Mouse (Mus musculus): ENCODE results near the gene Myo10. TPM values are rescaled to one million over a fixed set of nuclear protein-coding genes. Genes with fewer than 3 reads are reported as not detected.

Myo10 gene
- polyA plus RNA-seq, 1 experiment = 26.1 TPM

DNA sequence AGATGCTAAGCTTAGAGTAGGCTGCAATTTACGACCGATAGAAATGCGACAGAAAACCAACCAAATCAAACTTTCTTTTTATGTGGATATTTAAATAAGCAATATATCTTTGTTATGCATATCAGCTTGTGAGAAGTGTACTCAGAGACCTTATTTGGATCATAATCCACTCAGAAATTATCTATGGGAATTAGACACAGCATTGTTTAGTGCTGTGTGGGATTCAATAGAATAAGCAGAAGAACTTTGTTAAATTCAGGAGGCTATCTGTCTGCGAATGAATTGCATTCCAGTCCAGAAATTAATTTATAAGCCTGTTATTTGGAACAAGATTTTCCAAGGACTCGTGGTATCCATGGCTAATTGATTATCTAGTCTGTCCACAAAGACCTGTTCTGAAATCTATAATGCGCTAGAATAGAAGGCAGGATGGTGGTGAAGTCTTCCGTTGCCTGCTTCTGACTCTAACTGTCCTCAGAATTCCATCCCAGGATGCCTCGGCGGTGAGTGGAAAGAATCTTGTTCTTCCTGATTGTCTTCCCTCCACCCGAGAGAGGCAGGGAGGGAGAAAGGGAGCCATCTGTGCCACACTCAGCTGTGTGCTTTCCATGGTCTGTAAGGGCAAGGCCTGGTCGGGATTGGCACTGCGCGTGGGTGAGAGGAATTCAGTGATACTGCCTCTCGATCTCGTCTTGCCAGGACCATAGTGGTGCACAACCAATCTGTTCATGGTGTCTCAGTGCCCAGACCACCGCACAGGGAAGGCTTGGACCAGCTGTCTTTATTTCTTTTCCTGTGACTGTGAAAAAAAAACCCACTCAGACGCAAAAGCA is 52.0 kb downstream of the Myo10 start:
- H3K4me1 ChIP-seq (replicated peaks; ENCODE audit: control insufficient read depth, insufficient read depth, low read length) = peaks cover 11% of the 10 kb centered on the region
- H3K27ac ChIP-seq (ENCODE audit: control insufficient read depth, insufficient read depth, low read length) = no peak overlapping the region
- no peak overlapping the region for H3K4me3 ChIP-seq (ENCODE audit: control insufficient read depth, insufficient read depth, low read length)
- no peaks in the 10 kb centered on the region for H3K36me3 ChIP-seq (ENCODE audit: control insufficient read depth, insufficient read depth, low read length)
- 96% methylated on average over 17 of the region's 17 CpGs for WGBS
- no peaks in the 10 kb centered on the region for H3K27me3 ChIP-seq (ENCODE audit: control insufficient read depth, insufficient read depth, low read length)
- no peak for TF ChIP-seq CTCF (IDR thresholded peaks at IDR 0.05; ENCODE audit: borderline replicate concordance, control insufficient read depth, extremely low read depth, insufficient read depth, low read length, poor library complexity)
- no peak for TF ChIP-seq POLR2A (IDR thresholded peaks at IDR 0.05; ENCODE audit: control insufficient read depth, extremely low read depth, insufficient read depth, low read length, poor library complexity)
- DNase-seq = no peak

DNA sequence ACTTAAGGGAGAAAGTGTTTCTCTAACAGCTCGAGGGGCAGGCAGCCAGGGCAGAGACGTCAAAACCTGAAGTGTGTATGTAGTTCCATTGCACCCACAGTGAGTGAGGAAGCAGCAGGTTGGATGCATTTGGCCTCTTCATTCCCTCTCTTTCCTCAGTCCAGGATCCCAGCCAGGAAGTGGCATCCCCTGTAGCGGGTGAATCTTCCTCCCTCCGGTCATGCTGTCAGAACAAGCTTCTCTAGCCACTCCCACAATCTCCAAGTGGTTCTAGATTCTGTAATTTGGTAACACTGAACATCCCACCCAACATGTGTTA is 52.6 kb downstream of the Myo10 start:
- H3K27me3 ChIP-seq (ENCODE audit: control insufficient read depth, insufficient read depth, low read length) = no peaks in the 10 kb centered on the region
- DNase-seq = no peak
- no peak overlapping the region for H3K27ac ChIP-seq (ENCODE audit: control insufficient read depth, insufficient read depth, low read length)
- H3K4me3 ChIP-seq (ENCODE audit: control insufficient read depth, insufficient read depth, low read length) = no peak overlapping the region
- H3K4me1 ChIP-seq (replicated peaks; ENCODE audit: control insufficient read depth, insufficient read depth, low read length) = peaks cover 8% of the 10 kb centered on the region
- no peaks in the 10 kb centered on the region for H3K36me3 ChIP-seq (ENCODE audit: control insufficient read depth, insufficient read depth, low read length)
- WGBS = 92% methylated on average over 4 of the region's 4 CpGs
- no peak for TF ChIP-seq POLR2A (IDR thresholded peaks at IDR 0.05; ENCODE audit: control insufficient read depth, extremely low read depth, insufficient read depth, low read length, poor library complexity)
- TF ChIP-seq CTCF (IDR thresholded peaks at IDR 0.05; ENCODE audit: borderline replicate concordance, control insufficient read depth, extremely low read depth, insufficient read depth, low read length, poor library complexity) = no peak

DNA sequence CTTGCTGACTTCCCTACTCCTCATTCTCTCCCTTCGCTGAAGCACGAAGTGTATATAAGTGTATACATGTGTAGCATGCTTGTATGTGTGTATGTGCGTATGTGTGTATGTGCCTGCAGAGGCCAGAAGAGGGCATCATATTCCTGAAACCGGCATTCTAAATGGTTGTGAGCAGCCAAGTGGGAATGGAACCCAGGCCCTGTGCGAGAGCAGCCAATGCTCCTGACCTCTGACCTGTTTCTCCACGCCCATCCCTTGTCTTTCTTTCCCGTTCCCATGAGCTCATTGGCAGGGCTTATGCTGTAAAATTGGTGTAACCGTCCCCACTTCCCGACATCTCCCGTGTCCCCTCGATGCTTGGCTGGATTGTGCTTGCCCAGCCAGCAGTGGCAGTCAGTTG is 53.0 kb downstream of the Myo10 start:
- Histone ChIP-seq H3K27me3 (ENCODE audit: control insufficient read depth, insufficient read depth, low read length) (no peaks in the 10 kb centered on the region), H3K4me1 (replicated peaks; ENCODE audit: control insufficient read depth, insufficient read depth, low read length) (peaks cover 10% of the 10 kb centered on the region), H3K36me3 (ENCODE audit: control insufficient read depth, insufficient read depth, low read length) (no peaks in the 10 kb centered on the region), H3K27ac (ENCODE audit: control insufficient read depth, insufficient read depth, low read length) (no peak overlapping the region), H3K4me3 (ENCODE audit: control insufficient read depth, insufficient read depth, low read length) (no peak overlapping the region)
- TF ChIP-seq CTCF (IDR thresholded peaks at IDR 0.05; ENCODE audit: borderline replicate concordance, control insufficient read depth, extremely low read depth, insufficient read depth, low read length, poor library complexity) (no peak), POLR2A (IDR thresholded peaks at IDR 0.05; ENCODE audit: control insufficient read depth, extremely low read depth, insufficient read depth, low read length, poor library complexity) (no peak)
- no peak for DNase-seq
- 96% methylated on average over 11 of the region's 11 CpGs for WGBS

DNA sequence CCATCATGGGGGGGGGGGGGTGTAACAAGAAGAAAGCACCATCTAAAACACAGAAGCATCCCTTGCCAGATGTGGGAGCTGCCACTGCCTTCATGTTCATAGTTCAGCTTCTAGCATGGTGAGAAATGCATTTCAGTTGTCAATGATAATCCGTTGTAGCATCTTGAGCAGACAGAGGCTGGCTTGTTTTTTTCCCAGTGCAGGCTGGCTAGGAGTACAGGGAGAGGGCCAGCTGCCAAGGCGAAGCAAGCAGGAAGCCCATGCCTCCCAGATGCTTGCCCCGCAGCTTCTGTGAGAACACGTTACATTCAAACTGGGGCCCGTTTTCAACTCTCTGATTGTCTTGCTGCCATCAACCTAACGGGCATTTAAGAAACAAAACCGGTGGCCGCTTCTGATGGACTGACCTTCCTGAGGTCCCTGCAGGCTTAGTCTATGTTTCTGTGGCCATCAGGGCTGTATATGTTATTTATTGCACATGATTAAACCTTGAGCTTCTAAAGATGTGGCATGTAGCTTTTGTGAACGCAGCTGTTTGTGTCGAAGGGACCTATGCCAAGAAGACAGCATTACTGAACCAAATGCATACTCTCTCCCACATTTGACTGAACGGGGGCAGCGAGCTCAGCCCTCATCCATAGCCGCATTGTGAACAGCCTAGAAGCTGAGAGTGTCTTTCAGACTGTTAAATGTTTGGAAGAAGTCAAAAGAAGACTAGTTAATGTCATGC is 53.9 kb downstream of the Myo10 start:
- 95% methylated on average over 13 of the region's 13 CpGs for WGBS
- no peak for TF ChIP-seq POLR2A (IDR thresholded peaks at IDR 0.05; ENCODE audit: control insufficient read depth, extremely low read depth, insufficient read depth, low read length, poor library complexity)
- TF ChIP-seq CTCF (IDR thresholded peaks at IDR 0.05; ENCODE audit: borderline replicate concordance, control insufficient read depth, extremely low read depth, insufficient read depth, low read length, poor library complexity) = no peak
- Histone ChIP-seq H3K27me3 (ENCODE audit: control insufficient read depth, insufficient read depth, low read length) (no peaks in the 10 kb centered on the region), H3K27ac (ENCODE audit: control insufficient read depth, insufficient read depth, low read length) (no peak overlapping the region), H3K4me1 (replicated peaks; ENCODE audit: control insufficient read depth, insufficient read depth, low read length) (peaks cover 10% of the 10 kb centered on the region), H3K36me3 (ENCODE audit: control insufficient read depth, insufficient read depth, low read length) (no peaks in the 10 kb centered on the region), H3K4me3 (ENCODE audit: control insufficient read depth, insufficient read depth, low read length) (no peak overlapping the region)
- DNase-seq = no peak

DNA sequence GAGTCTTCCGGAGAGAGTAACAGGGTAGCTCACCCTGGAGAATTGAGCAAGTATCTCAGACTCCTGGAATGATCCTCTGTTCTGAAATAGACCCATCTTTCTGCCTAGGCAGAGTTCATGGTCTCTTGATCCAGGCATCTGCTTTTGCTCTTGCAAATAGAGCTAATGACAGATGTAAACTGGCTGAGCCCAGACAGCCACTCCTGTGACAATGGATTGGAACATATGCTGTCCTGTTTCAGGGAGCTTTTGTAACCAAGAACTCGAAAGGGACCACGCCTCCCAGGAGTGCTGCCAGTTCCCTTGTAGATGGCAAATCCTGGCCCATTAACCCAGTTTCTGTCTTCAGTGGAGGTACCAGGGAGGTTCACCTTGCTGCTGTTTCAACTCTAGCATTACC is 56.8 kb downstream of the Myo10 start:
- DNase-seq = no peak
- TF ChIP-seq POLR2A (IDR thresholded peaks at IDR 0.05; ENCODE audit: control insufficient read depth, extremely low read depth, insufficient read depth, low read length, poor library complexity) (no peak), CTCF (IDR thresholded peaks at IDR 0.05; ENCODE audit: borderline replicate concordance, control insufficient read depth, extremely low read depth, insufficient read depth, low read length, poor library complexity) (no peak)
- 89% methylated on average over 3 of the region's 3 CpGs for WGBS
- H3K27me3 ChIP-seq (ENCODE audit: control insufficient read depth, insufficient read depth, low read length) = no peaks in the 10 kb centered on the region
- H3K27ac ChIP-seq (ENCODE audit: control insufficient read depth, insufficient read depth, low read length) = no peak overlapping the region
- H3K4me1 ChIP-seq (replicated peaks; ENCODE audit: control insufficient read depth, insufficient read depth, low read length) = peaks cover 3% of the 10 kb centered on the region; the same call in 1 of the 2 replicates
- H3K4me3 ChIP-seq (ENCODE audit: control insufficient read depth, insufficient read depth, low read length) = no peak overlapping the region
- no peaks in the 10 kb centered on the region for H3K36me3 ChIP-seq (ENCODE audit: control insufficient read depth, insufficient read depth, low read length)

DNA sequence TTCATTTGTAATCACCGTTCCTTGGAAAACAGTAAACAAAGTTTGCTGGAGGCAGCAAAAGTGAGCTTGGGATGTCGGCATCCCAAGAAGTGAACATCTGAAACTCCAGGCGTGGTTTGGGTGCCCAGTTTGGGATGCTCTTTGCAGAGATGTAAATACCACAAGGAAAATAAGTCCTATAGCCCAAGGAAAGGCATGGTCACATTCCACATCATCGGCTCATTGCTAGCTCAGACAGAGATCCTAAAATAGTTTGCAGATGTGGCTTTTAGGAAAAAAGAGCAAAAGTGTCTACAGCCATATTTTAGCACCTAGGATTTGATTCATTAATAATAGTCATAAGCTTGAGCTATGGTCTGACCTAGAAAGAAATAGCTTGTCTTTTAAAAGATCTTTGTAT is 57.3 kb downstream of the Myo10 start:
- no peak overlapping the region for H3K27ac ChIP-seq (ENCODE audit: control insufficient read depth, insufficient read depth, low read length)
- H3K4me1 ChIP-seq (replicated peaks; ENCODE audit: control insufficient read depth, insufficient read depth, low read length) = peaks cover 3% of the 10 kb centered on the region; the same call in 1 of the 2 replicates
- no peak for DNase-seq
- H3K4me3 ChIP-seq (ENCODE audit: control insufficient read depth, insufficient read depth, low read length) = no peak overlapping the region
- TF ChIP-seq CTCF (IDR thresholded peaks at IDR 0.05; ENCODE audit: borderline replicate concordance, control insufficient read depth, extremely low read depth, insufficient read depth, low read length, poor library complexity) = no peak
- no peak for TF ChIP-seq POLR2A (IDR thresholded peaks at IDR 0.05; ENCODE audit: control insufficient read depth, extremely low read depth, insufficient read depth, low read length, poor library complexity)
- no peaks in the 10 kb centered on the region for H3K36me3 ChIP-seq (ENCODE audit: control insufficient read depth, insufficient read depth, low read length)
- WGBS = 94% methylated on average over 4 of the region's 4 CpGs
- H3K27me3 ChIP-seq (ENCODE audit: control insufficient read depth, insufficient read depth, low read length) = no peaks in the 10 kb centered on the region
